Mouse (Mus musculus): ENCODE data around the gene Hist2h2aa2.
A peak's percentile ranks its signal among the peaks of the same experiment; 100 is the strongest.
"Not testable (repeated sequence)": the region's sequence is repeated elsewhere in the genome, so short reads cannot be mapped to it uniquely, and the experiment has no call there.

Hist2h2aa2 gene

DNA sequence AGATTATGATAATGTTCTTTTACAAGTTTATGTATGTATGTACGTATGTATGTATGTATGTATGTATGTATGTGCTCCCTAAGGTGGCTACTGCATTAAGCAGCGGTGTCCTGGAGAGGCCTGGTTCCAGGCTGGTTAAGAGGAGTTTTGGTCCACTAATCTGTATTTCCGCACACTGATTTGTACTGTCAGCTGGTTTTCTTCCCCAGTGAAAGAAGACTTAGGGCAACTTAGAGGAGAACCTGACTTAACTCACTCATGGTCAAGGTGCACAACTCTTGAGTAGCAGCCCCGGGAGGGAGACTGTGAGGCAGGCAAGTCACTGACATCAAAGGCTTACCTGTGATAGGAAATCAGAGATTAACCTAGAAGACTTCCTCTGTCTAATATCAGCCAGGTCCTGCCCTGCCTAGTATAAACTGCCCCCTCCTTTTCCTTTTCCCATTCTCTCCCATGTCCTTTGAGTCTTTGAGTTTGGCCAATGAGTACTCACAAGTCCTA lies 3.2 kb downstream of the Hist2h2aa2 start:
- DNase-seq (ENCODE audit: low spot score), result no peak

DNA sequence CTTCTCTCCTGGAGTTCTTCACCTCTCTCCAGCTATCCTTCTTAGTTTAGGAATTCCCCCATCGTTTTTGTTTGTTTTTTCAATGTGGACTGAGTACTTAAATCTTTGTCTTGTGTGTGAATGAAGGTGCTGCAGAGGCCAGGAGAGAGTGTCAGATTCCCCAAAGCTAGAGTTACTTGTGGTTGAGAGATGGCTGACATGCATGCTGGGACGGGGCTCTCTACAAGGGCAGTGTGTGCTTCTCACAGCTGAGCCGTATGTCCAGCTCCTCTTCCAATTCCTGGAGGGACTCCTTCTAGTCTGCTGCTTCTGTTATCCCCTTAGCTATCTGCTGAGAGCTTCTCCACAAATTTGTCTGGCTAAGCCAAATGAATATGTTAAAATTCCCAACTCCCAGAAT lies 4.2 kb downstream of the Hist2h2aa2 start:
- DNase-seq (ENCODE audit: low spot score), result no peak

DNA sequence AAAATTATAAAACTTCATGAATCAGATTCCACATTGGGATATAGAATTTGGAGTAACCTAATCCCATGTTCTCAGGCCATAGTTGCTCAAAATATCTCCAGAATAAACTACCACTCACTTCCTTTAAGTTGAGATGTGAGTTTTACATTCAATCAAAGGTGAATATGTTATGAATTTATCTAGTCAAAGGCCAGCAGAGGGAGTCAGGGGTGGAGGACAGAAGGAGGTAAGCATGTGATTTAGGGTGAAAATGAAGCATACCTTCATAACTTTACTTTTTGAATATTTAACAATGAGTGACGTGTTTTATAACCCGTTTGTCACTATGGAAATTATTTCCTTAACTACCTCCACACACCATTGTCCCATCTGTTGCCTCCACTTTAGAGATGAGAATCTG lies 5.2 kb downstream of the Hist2h2aa2 start:
- no peak for DNase-seq (ENCODE audit: low spot score)

DNA sequence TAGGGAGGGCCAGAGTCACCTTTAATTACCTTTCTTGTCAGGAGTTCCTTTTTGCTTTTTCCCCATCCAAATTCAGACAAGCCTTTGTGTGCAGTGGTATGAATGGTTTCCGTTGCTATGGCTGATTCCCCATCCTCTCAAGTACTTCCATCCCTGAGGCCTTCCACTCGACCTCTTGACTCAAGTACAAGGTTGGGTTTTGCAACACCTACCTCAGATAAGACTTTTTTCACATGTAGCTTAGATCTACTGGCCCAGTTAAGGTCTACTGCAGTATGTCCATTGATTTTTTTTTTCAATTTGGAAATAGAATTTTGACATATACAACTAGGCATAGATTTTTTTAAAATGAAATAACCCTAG lies 8.3 kb downstream of the Hist2h2aa2 start:
- DNase-seq (ENCODE audit: low spot score), result no peak

DNA sequence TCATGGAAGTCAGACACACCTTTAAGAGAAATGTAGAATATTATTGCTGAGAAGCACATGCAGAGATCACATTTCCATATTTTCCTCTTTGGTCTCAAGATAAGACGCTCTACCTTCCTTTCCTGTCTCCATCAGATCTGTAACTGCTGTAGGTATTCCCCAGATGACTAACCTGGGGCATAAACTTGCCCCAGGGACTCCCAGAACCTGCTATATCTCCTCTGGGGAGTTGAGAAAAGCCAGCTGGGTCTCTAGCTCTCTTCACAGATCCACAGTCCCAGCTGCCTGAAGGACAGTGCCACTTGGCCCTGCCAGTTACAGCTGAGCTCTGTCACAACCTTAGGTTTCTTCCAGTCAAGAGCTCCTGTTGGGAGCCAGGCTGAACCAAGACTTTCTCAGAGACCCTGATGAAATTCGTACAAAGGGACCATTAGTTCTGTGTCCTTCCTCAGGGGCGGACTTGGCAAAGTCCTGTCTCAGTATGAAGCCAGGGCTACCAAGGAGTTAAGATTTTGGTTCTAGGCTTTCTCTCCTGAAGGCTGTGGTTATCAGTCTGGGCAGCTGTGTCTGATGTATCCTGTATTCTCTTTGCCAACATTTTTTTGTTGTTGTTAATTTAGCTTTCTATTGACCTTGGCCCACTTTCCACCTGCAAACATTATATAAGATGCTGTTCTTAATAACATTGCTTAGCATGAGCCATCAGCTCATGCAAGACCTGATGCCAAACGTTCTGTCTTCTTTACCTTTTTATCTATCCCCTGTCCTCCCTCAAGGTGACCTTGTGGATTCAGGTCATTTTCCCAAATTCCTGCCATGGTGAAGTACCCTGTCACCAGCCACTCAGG lies 8.9 kb downstream of the Hist2h2aa2 start:
- DNase-seq (ENCODE audit: low spot score), result no peak

DNA sequence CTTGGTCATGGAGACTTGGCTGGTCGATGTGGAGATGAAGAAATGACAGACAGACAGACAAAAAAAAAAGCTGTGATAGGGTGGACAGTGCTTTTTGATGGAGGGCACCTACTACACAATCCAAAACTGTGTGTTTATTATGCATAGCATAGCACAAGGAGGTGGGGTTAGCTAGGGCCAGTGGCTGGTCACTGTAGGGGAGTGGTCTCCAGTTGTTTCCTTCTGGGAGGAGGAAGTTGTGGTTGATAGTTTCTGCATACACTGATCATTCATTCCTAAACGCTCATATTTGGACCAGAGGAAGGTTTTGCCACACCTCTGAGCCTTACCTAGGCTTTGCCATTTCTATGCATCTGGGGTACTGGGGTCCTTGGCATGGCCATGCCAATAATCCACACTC lies 9.7 kb downstream of the Hist2h2aa2 start:
- no peak for DNase-seq (ENCODE audit: low spot score)

DNA sequence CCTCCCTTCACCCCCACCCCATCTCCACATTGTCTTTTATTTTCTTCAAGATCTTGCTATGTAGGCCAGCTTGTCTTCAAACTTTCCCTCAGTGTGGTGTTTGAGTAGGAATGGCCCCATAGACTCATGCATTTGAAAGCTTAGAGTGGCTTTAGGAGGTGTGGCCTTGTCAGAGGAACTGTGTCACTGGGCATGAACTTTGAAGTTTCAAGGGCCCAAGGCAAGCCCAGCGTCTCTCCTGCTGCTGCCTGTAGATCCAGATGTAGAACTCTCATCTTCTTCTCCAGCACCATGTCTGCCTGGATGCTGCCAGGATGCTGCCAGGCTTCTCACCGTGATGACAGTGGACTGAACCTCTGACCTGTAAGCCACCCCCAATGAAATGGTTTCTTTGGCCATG lies 11.2 kb downstream of the Hist2h2aa2 start:
- DNase-seq (ENCODE audit: low spot score), result no peak

DNA sequence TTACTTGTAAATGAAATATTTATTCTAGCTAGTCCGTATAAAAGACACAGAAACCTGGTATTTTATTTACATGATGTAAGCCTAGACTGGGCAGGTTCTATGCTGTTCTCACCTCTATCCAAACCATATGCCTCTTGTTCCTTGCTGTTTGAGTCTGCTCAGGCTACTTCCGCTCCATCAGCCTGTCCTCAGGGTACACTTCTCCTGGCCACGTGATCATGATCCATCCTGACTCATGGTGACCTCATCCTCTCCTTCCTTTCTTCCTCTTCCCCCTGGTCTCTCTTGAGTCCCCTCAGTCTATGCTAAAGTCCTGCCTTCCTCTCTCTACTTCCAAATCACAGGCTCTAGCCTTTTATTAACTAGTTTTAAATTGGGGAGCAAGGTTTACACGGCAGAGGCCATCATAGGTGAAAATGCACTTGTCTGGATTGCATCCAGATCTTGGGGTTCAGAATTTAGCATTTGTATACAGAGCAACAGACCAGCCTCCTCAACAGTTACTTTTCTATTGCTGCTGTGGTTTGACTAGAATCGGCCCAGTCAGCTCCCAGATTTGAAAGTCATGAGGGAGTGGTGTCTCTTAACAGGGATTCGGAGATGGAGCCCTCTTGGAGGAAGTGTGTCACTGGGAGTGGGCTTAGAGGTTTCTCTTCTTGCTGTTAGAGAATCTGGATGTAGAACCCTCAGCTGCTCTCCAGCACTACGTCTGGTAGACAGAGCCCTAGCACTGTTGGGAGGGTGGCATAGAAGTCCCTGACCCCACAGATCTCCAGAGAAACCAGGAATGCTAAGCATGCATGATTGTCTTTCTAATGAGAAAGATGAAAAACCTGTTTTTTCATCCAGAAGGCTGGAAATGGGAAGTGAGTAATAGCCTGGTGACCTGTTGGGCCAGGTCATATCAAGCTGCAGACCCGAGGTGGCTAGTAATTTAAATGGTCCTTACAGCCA lies 13.1 kb downstream of the Hist2h2aa2 start:
- DNase-seq (ENCODE audit: low spot score), result no peak

DNA sequence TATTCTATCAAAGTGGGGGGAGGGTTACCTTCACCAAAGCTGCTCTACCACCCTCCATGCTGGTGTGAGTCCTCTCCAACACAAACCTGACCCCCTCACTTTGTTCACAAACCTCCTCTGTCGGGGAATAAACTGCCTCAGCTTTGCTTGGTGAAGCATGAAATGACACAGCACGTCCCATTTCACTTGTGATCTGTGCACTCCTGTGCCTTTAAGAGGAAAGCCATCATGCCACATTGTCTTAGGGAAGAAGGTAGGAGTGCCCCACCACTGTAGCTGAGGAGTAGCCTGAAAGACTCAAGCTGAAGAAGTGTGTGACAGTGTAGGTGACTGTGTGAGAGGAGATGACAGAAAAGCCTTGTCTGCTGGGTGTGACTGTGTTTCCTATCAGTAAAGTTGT lies 14.7 kb downstream of the Hist2h2aa2 start:
- no peak for DNase-seq (ENCODE audit: low spot score)

DNA sequence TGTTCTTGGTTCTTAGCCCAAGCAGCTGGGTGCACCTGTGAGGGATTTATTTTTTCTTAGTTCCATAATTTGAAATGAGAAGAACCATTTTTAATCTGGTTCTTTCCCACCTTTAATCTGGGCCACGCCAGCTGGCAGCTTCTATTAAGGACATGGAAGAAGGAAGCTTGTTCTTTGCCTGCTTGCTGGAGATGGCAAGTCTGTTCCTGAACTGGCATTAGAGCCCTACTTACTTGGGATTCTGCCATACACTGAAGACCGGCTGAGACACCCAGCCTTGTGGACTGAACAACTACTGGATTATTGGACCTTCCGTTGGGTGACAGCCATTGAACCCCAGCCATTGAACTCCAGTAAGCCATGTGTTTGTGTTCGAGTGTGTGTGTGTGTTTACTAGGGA lies 17.3 kb downstream of the Hist2h2aa2 start:
- no peak for DNase-seq (ENCODE audit: low spot score)

DNA sequence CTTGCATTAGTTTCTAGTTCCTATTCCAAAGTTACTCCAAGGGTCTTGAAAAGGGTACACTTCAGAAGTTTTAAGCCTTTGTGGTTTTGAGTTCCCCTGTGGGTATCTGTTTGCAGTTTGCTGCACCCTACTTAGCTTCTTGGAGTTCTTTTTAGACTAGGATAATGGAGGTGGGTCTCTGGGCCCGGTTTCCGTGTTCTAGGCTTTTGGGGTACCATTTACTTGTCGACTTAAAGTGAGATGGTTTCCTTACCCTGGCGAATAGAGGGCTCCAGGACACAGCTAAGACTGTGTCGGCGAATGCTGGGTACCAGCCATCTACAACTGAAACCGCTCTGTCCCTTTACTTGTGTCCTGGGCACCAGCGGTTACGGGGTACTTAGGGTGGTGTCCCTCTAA lies 18.4 kb downstream of the Hist2h2aa2 start:
- DNase-seq (ENCODE audit: low spot score), result no peak

DNA sequence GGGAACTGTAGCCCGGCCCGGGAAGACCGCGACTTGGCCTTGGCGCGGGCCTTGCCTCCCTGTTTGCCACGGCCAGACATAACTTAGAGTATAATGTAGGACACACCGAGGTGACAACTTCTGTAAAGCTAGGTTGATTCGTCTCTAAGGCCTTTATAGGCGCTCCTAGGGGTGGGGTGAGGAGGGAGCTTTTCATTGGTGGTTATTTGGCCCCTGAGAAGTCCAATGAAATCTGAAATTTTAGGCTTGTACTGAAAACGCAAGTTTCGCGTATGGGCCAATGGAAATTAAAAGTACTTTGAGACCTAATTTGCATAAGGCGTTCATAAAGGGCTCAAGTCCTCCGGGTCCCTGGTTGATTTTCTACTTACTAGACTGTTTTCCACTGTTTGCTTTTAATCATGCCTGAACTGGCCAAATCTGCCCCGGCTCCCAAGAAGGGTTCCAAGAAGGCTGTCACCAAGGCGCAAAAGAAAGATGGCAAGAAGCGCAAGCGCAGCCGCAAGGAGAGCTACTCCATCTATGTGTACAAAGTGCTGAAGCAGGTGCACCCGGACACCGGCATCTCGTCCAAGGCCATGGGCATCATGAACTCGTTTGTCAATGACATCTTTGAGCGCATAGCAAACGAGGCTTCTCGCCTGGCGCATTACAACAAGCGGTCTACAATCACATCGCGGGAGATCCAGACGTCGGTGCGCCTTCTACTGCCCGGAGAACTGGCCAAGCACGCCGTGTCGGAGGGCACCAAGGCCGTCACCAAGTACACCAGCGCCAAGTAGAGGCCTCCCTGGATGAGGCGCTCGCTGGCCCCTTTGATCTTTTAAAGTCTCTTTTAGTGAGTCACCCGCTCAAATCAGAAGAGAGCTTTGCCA lies 19.1 kb downstream of the Hist2h2aa2 start, which contains the start of the genes Hist2h2ac and Hist2h2be:
Gene Hist2h2ac (minus strand): TSS at position 116 of the 875 bp plus-strand sequence.
Gene Hist2h2be (plus strand): TSS at position 355 of the 875 bp plus-strand sequence.
- peak; percentile 17 for DNase-seq (ENCODE audit: low spot score)

DNA sequence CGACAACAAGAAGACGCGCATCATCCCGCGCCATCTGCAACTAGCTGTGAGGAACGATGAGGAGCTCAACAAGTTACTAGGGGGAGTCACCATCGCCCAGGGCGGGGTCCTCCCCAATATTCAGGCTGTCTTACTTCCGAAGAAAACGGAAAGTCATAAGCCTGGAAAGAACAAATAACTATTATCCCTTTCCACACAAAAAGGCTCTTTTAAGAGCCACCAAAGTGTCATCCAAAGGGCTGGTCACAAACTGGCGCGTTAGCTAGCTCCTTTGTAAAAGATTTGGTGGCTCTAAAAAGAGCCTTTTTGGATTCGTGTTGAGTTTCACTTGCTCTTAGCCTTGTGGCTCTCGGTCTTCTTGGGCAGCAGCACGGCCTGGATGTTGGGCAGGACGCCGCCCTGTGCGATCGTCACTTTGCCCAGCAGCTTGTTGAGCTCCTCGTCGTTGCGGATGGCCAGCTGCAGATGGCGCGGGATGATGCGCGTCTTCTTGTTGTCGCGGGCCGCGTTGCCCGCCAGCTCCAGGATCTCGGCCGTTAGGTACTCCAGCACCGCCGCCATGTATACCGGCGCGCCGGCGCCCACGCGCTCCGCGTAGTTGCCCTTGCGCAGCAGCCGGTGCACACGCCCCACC lies 19.8 kb downstream of the Hist2h2aa2 start:
- not testable (repeated sequence) for DNase-seq (ENCODE audit: low spot score)

DNA sequence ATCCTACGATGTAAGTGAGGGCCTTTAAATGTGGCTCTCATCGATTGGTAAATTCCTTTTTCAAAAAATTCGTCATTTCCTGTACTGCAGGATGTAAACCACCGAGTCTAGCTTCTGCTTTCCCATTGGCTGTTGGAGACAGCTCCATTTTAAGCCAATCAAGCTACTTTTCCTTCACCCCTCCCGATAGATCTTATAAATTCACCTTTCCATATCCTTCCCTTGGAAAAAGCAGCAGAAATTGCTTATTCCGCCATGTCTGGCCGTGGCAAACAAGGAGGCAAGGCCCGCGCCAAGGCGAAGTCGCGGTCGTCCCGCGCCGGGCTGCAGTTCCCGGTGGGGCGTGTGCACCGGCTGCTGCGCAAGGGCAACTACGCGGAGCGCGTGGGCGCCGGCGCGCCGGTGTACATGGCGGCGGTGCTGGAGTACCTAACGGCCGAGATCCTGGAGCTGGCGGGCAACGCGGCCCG lies 20.4 kb downstream of the Hist2h2aa2 start, which contains the start of the genes Bola1 and Hist2h2ab:
Gene Bola1 (minus strand): TSS at position 49 of the 470 bp plus-strand sequence.
Gene Hist2h2ab (plus strand): TSS at position 205 of the 470 bp plus-strand sequence.
- DNase-seq (ENCODE audit: low spot score), result peak; percentile 17

DNA sequence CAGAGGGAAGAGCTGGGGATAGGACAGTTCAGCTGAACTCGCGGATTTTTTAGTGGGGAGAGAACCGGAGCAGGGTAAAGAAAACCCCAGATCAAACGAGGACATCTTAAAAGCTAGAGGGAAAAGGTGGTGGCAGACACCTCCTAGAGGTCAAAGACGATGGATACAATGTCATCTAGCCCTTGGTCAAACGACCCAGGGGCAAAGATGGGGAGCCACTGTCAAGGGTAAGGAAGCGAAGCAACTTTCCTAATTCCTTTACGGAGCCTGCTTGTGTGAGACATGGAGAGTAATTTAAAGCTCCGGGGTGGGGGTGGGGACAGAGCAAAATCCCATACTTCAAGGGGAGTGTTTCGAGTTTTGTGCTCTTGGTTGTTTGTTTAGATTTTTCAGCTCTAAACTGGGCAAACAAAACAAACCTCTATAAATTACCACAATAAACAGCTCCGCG lies 20.9 kb downstream of the Hist2h2aa2 start:
- no peak for DNase-seq (ENCODE audit: low spot score)

DNA sequence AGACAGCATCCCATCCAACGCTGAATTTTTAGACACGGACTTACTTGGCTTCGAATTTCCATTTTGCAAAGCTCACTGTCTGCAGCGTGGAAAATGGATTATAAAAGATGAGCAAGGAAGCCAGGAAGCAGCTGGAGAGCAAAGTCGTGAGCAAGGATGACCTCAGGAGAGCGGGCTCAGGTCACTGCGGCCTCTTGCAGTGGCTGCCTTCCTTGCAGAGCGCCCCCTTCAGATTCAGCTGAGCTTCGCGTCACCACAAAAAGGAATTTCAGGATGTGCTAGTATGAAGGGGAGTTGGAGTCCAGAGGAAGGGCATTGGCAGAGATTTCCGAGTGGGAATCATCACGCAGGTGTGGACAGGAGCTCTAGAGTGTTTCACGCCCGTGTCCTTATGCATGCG lies 30.8 kb downstream of the Hist2h2aa2 start:
- no peak for DNase-seq (ENCODE audit: low spot score)

DNA sequence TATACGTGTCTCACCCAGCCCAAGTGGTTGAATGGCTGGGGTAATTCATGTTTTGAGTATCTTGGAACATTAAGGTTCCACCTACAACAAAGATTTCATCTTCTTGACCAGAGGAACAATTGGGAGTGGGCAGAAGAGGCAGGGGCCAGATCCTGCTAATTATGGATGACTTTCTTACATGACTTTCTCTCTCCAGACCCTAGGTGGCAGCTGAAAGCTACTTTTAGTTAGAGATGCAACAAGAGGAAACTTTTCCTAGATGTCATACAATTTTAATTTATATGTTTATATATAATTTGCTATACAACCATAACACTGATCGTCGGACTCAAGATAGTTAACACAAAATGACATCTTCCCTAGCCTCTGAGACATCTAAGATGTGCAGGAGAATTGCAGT lies 32.3 kb downstream of the Hist2h2aa2 start:
- no peak for DNase-seq (ENCODE audit: low spot score)

DNA sequence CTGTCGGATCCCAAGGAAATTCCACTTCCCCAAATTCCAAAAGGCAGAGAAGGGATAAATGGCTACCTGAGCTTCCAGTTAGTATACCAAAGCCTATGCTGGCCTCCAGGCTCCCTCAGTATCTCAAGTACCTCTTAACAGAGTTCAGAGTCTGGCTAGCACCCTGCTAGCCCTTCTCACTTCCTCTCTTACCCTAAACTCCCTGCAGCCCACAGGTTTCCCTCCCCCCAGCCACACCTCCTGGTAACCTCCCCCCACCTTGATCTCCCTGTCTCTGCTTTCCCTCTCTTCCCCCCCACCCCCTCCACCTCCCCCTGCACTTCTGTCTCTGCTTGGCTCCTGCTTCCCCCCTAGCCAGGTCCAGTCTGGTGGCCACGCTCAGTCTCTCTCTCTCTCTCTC lies 40.3 kb downstream of the Hist2h2aa2 start:
- DNase-seq (ENCODE audit: low spot score), result no peak

DNA sequence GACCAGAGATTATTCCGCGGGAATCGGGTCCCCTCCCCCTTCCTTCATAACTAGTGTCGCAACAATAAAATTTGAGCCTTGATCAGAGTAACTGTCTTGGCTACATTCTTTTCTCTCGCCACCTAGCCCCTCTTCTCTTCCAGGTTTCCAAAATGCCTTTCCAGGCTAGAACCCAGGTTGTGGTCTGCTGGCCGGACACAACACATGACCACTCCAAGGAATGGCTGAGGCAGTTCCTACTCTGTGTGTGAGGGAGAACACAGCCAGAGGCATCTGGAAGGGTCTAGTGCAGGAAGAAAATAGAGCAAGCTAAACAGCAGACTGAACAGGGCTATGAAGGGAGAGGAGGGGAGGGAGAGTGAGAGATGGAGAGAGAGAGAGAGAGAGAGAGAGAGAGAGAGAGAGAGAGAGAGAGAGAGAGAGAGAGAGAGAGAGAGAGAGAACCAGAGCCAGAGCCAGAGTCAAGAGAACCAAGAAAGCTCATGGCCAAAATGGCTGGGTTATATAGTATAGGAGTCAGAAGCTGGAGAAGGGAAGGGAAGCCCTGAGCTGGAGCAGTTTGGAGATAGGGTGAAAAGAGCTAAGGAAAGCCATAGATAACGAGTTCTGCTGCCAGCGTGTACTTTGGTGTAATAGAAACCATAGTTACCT lies 41.4 kb downstream of the Hist2h2aa2 start:
- DNase-seq (ENCODE audit: low spot score), result not testable (repeated sequence)

DNA sequence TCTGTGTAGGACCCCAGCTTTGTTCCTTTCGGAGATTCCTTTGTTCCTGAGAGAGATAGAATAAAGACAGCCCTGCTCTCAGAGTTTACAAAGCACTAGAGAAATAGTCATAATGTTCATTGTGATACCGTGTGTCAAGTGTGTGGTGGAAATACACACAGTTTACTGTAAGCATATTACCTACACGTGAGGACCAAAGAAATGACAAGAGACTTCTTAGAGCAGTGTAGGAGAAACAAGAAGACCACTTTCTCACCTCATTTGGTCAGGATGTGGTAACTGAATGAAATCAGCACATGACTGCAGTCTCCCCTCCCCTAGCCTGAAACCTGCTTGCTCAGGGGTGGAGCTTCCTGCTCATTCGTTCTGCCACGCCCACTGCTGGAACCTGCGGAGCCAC lies 41.9 kb downstream of the Hist2h2aa2 start:
- DNase-seq (ENCODE audit: low spot score), result no peak

Data from urinary bladder, postnatal 10 days (tissue).